ENCODE assay signal across 9 mouse cellular contexts in the genomic region with DNA sequence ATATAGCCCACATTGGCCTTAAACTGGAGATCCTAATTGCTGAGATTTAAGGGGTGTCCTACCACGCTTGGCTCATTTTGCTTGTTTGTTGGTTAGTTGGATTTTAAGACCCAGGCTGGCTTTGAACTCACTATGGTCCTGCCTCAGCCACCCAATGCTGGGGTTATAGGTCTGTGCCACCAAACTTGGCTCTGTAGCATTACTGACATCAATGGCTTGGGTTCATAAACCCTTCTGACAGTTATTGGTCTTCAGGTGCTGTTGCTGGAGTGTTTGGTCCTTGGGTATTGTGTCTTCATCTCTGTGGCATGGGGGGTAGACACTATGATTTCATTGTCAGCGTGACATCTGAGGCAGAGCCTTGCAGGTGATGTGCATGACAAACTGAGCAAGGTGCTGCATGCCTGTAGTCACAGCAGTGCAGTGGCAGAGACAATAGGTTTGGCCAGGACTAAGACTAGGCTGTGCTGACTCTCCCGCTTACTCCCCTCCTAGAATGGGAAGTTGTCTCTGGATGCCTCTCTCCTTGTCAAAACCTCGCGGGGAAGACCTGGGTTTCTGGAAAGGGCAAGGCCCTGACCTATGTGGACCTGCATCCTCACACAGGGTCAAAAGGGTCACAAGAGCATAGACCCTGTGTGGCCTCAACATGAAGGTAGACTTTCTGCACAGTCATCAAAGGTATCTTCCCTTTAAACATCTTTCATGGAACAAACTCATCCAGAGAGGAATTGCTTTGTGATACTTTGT. TPM values are rescaled to one million over a fixed set of nuclear protein-coding genes. Genes with fewer than 3 reads are reported as not detected.
DNase-seq lines count a peak whose midpoint lies in the region; ATAC-seq and TF ChIP-seq lines count a peak whose summit lies in the region.
"Had no signal": no experiment of that assay in that cellular context is flagged by ENCODE, and none has a peak within 500 bp of the region (broad histone marks: within the 10 kb centered on the region; RNA-seq: fewer than 3 reads in every experiment).

No protein-coding gene starts in this region.

- DNase-seq in MEL (ENCODE audit: low read depth, low spot score), result peak; percentile 9
- peak; percentile 1 for DNase-seq in midbrain, embryonic 14.5 days
- DNase-seq in left cerebral cortex, postnatal 25 days (ENCODE audit: low spot score in 2 of 2), result no peak
- no peak for DNase-seq in left cerebral cortex, postnatal 36 days (ENCODE audit: low spot score in 2 of 2)
- no peak for DNase-seq in testis, postnatal 10 days (ENCODE audit: low spot score)

- H3K79me2 ChIP-seq in MEL (ENCODE audit: control insufficient read depth, insufficient read depth, low read length, poor library complexity), result no peaks in the 10 kb centered on the region

- TF ChIP-seq CTCF in MEL (IDR thresholded peaks at IDR 0.05 in 2 of 3, conservative IDR thresholded peaks at IDR 0.05 in 1 of 3; ENCODE audit: control insufficient read depth in 1 of 3, insufficient read depth in 1 of 3, low read depth in 2 of 3, low read length in 3 of 3, poor library complexity in 1 of 3, severe bottlenecking in 1 of 3), result no peak

- H3K4me3 ChIP-seq in heart, embryonic 14.5 days (ENCODE audit: control insufficient read depth in 1 of 2, insufficient read depth in 1 of 2, low read depth in 1 of 2, low read length in 2 of 2), result no peak overlapping the region
- H3K4me3 ChIP-seq in heart, embryonic 11.5 days (ENCODE audit: low read depth, low read length), result no peak overlapping the region
- H3K4me3 ChIP-seq in MEL (ENCODE audit: control insufficient read depth in 1 of 2, insufficient read depth in 1 of 2, low read depth in 2 of 2, low read length in 2 of 2), result no peak overlapping the region
- no peak overlapping the region for H3K4me3 ChIP-seq in hindbrain, embryonic 15.5 days
- no peak overlapping the region for H3K4me3 ChIP-seq in midbrain, embryonic 14.5 days (replicated peaks; ENCODE audit: low read depth, low read length)
- H3K4me3 ChIP-seq: heart, adult 2 months had no signal

- intact Hi-C loops in left cerebral cortex, postnatal 25 days (cut with DNase I), result no loop called here
- intact Hi-C loops in left cerebral cortex, postnatal 36 days (cut with DNase I), result loop anchor here (5.0 kb wide), 1 partner anchor 78 kb away; no protein-coding TSS in a partner anchor

- ATAC-seq in heart, embryonic 14.5 days (ENCODE audit: insufficient number of reproducible peaks, insufficient read depth, low FRiP score, low read depth), result peak; percentile 5; the same call in 1 of the 2 replicates
- ATAC-seq in heart, embryonic 11.5 days (replicated peaks; ENCODE audit: insufficient number of reproducible peaks, low FRiP score, low TSS enrichment), result no peak
- peak; percentile 15; the same call in 1 of the 2 replicates for ATAC-seq in hindbrain, embryonic 15.5 days (ENCODE audit: low FRiP score, low read depth)
- ATAC-seq in midbrain, embryonic 14.5 days (ENCODE audit: low FRiP score, low TSS enrichment), result 0 out of 2 replicates have a peak, but pooled peaks have one; percentile 11

- H3K27ac ChIP-seq in heart, embryonic 14.5 days (replicated peaks in 1 of 2; ENCODE audit: control insufficient read depth in 1 of 2, insufficient read depth in 1 of 2, low read depth in 2 of 2, low read length in 2 of 2), result no peak overlapping the region
- H3K27ac ChIP-seq in heart, embryonic 11.5 days (ENCODE audit: low read depth, low read length), result no peak overlapping the region
- no peak overlapping the region for H3K27ac ChIP-seq in MEL (ENCODE audit: control insufficient read depth, low read depth, low read length)
- H3K27ac ChIP-seq in hindbrain, embryonic 15.5 days (replicated peaks), result no peak overlapping the region
- H3K27ac ChIP-seq in midbrain, embryonic 14.5 days (replicated peaks; ENCODE audit: low read depth, low read length), result no peak overlapping the region
- H3K27ac ChIP-seq: heart, adult 2 months had no signal

- H3K4me2 ChIP-seq in heart, embryonic 14.5 days (ENCODE audit: low read length), result no peak overlapping the region
- H3K4me2 ChIP-seq in heart, embryonic 11.5 days, result no peak overlapping the region
- H3K4me2 ChIP-seq in hindbrain, embryonic 15.5 days, result no peak overlapping the region
- no peak overlapping the region for H3K4me2 ChIP-seq in midbrain, embryonic 14.5 days (ENCODE audit: low read length)

- no peak overlapping the region for H3K9ac ChIP-seq in heart, embryonic 14.5 days (ENCODE audit: low read length)
- no peak overlapping the region for H3K9ac ChIP-seq in heart, embryonic 11.5 days (ENCODE audit: low read depth, low read length)
- H3K9ac ChIP-seq in MEL (ENCODE audit: control insufficient read depth, low read depth, low read length, poor library complexity, severe bottlenecking), result no peak overlapping the region
- H3K9ac ChIP-seq in hindbrain, embryonic 15.5 days, result no peak overlapping the region
- H3K9ac ChIP-seq in midbrain, embryonic 14.5 days (replicated peaks; ENCODE audit: low read length), result no peak overlapping the region

- H3K9me3 ChIP-seq in heart, embryonic 14.5 days (ENCODE audit: control insufficient read depth, low read length), result peaks cover 90% of the 10 kb centered on the region
- peaks cover 90% of the 10 kb centered on the region for H3K9me3 ChIP-seq in heart, embryonic 11.5 days (replicated peaks; ENCODE audit: control insufficient read depth, low read length)
- H3K9me3 ChIP-seq in MEL (replicated peaks; ENCODE audit: insufficient read depth, low read length), result no peaks in the 10 kb centered on the region
- H3K9me3 ChIP-seq in hindbrain, embryonic 15.5 days, result peaks cover 82% of the 10 kb centered on the region
- peaks cover 87% of the 10 kb centered on the region for H3K9me3 ChIP-seq in midbrain, embryonic 14.5 days (ENCODE audit: control insufficient read depth, low read length)

- H3K4me1 ChIP-seq in heart, embryonic 14.5 days (ENCODE audit: control insufficient read depth in 2 of 2, insufficient read depth in 2 of 2, low read length in 2 of 2), result no peaks in the 10 kb centered on the region
- no peaks in the 10 kb centered on the region for H3K4me1 ChIP-seq in heart, embryonic 11.5 days (ENCODE audit: control insufficient read depth, insufficient read depth, low read length)
- no peaks in the 10 kb centered on the region for H3K4me1 ChIP-seq in MEL (ENCODE audit: control insufficient read depth in 1 of 2, insufficient read depth in 2 of 2, low read length in 2 of 2)
- H3K4me1 ChIP-seq in hindbrain, embryonic 15.5 days (replicated peaks), result no peaks in the 10 kb centered on the region
- no peaks in the 10 kb centered on the region for H3K4me1 ChIP-seq in midbrain, embryonic 14.5 days (ENCODE audit: control insufficient read depth, insufficient read depth, low read length)

- no peaks in the 10 kb centered on the region for H3K27me3 ChIP-seq in heart, embryonic 14.5 days (ENCODE audit: control insufficient read depth, insufficient read depth, low read length)
- H3K27me3 ChIP-seq in heart, embryonic 11.5 days (ENCODE audit: control insufficient read depth, insufficient read depth, low read length), result no peaks in the 10 kb centered on the region
- no peaks in the 10 kb centered on the region for H3K27me3 ChIP-seq in MEL (ENCODE audit: control insufficient read depth in 1 of 2, insufficient read depth in 2 of 2, low read length in 2 of 2)
- H3K27me3 ChIP-seq in hindbrain, embryonic 15.5 days, result no peaks in the 10 kb centered on the region
- H3K27me3 ChIP-seq in midbrain, embryonic 14.5 days (ENCODE audit: control insufficient read depth, insufficient read depth, low read length), result no peaks in the 10 kb centered on the region

- TF ChIP-seq EP300 in MEL (IDR thresholded peaks at IDR 0.05; ENCODE audit: low read depth in 1 of 2, low read length in 2 of 2), result no peak

- TF ChIP-seq POLR2A in MEL (IDR thresholded peaks at IDR 0.05; ENCODE audit: control insufficient read depth in 1 of 2, insufficient read depth in 1 of 2, low read depth in 1 of 2, low read length in 2 of 2, poor library complexity in 1 of 2), result no peak

- no peak for TF ChIP-seq RAD21 in MEL (IDR thresholded peaks at IDR 0.05; ENCODE audit: low read depth, low read length)

- WGBS in heart, embryonic 14.5 days, result 34% methylated on average over 5 of the region's 5 CpGs
- WGBS in heart, embryonic 11.5 days (ENCODE audit: insufficient replicate concordance), result 37% methylated on average over 5 of the region's 5 CpGs
- 46% methylated on average over 5 of the region's 5 CpGs for WGBS in hindbrain, embryonic 15.5 days
- 42% methylated on average over 5 of the region's 5 CpGs for WGBS in midbrain, embryonic 14.5 days

- no peaks in the 10 kb centered on the region for H3K36me3 ChIP-seq in heart, embryonic 14.5 days (ENCODE audit: control insufficient read depth, insufficient read depth, low read length)
- H3K36me3 ChIP-seq in heart, embryonic 11.5 days (ENCODE audit: control insufficient read depth, insufficient read depth, low read length), result no peaks in the 10 kb centered on the region
- no peaks in the 10 kb centered on the region for H3K36me3 ChIP-seq in MEL (ENCODE audit: control insufficient read depth in 1 of 2, insufficient read depth in 2 of 2, low read length in 2 of 2)
- H3K36me3 ChIP-seq in hindbrain, embryonic 15.5 days, result no peaks in the 10 kb centered on the region
- H3K36me3 ChIP-seq in midbrain, embryonic 14.5 days (ENCODE audit: control insufficient read depth, insufficient read depth, low read length), result no peaks in the 10 kb centered on the region

RNA-seq across cellular contexts. Expression of gene Trpm8, which starts 23.0 kb away (rescaled TPM):
- polyA plus RNA-seq in heart, embryonic 14.5 days (2014; fragmentation: Nextera tagmentation; extraction: Ambion mirVana), result 0.04 TPM in 1 of 2 replicates, not detected in the other
- 0.10 TPM in 1 of 2 replicates, not detected in the other for polyA plus RNA-seq in heart, embryonic 11.5 days (2014; fragmentation: Nextera tagmentation; extraction: Ambion mirVana)
- total RNA-seq in MEL (2012; rRNA removed), result not detected in 2 replicates
- polyA plus RNA-seq in MEL (2012; ENCODE audit: insufficient read depth in 1 of 2, insufficient read length in 2 of 2, low read depth in 1 of 2, low replicate concordance in 2 of 2, missing spikeins in 1 of 2), result not detected
- polyA plus RNA-seq in hindbrain, embryonic 15.5 days (2015; fragmentation: Nextera tagmentation; extraction: Ambion mirVana), result 0.06 and 0.08 TPM in 2 replicates
- 0.14 TPM in 1 of 2 replicates, not detected in the other for polyA plus RNA-seq in midbrain, embryonic 14.5 days (2014; fragmentation: Nextera tagmentation; extraction: Ambion mirVana)
- total RNA-seq in left cerebral cortex, postnatal 25 days (2021), result under 1 TPM; 0.11 to 0.21 TPM
- under 1 TPM in 1 of 2 experiments, not detected in 1; 0.25 TPM for total RNA-seq in left cerebral cortex, postnatal 36 days (2021)
- total RNA-seq: heart, adult 2 months had no signal
- polyA plus RNA-seq: heart, adult 2 months had no signal

RNA-seq across cellular contexts. Expression of gene Hjurp, which starts 23.0 kb away (rescaled TPM):
- polyA plus RNA-seq in heart, embryonic 14.5 days (2014; fragmentation: Nextera tagmentation; extraction: Ambion mirVana), result 104 TPM in 2 replicates
- polyA plus RNA-seq in heart, embryonic 11.5 days (2014; fragmentation: Nextera tagmentation; extraction: Ambion mirVana), result 117 and 118 TPM in 2 replicates
- total RNA-seq in MEL (2012; rRNA removed), result 58.6 and 59.4 TPM in 2 replicates
- polyA plus RNA-seq in MEL (2012; ENCODE audit: insufficient read depth in 1 of 2, insufficient read length in 2 of 2, low read depth in 1 of 2, low replicate concordance in 2 of 2, missing spikeins in 1 of 2), result 100 to 1,000 TPM in 1 of 2 experiments, 10 to 100 TPM in 1; 76.3 to 103 TPM
- polyA plus RNA-seq in hindbrain, embryonic 15.5 days (2015; fragmentation: Nextera tagmentation; extraction: Ambion mirVana), result 77.9 and 81.6 TPM in 2 replicates
- polyA plus RNA-seq in midbrain, embryonic 14.5 days (2014; fragmentation: Nextera tagmentation; extraction: Ambion mirVana), result 52.9 and 80.2 TPM in 2 replicates
- total RNA-seq in left cerebral cortex, postnatal 25 days (2021), result 10 to 100 TPM; 32.8 to 37.1 TPM
- 10 to 100 TPM; 33.0 to 38.9 TPM for total RNA-seq in left cerebral cortex, postnatal 36 days (2021)

Comparison
In these comparisons a context has a peak if more than half of its experiments do, and no peak if none do; other contexts are left out.
1. DNase-seq: peak in MEL (single experiment) and midbrain, embryonic 14.5 days (single experiment); none in left cerebral cortex, postnatal 25 days (0 of 2), left cerebral cortex, postnatal 36 days (0 of 2) and testis, postnatal 10 days (single experiment).